Mouse (Mus musculus) heart, postnatal 10 days (tissue): ENCODE measurements around the gene Znrd1as. TPM values are rescaled to one million over a fixed set of nuclear protein-coding genes. Genes with fewer than 3 reads are reported as not detected.

Experiments used
- DNase-seq, 2 experiments: peaks; one replicate each; pipeline ENCODE4 v3.0.0; 2021
- intact Hi-C: fragments of 180-260 bp; cut with DNase I; formaldehyde crosslinking; loops from one replicate; pipeline ENCODE4 v1.15.1; 2025
- total RNA-seq, 2 experiments: library from RNA; stranded (reverse); gene quantifications; 2 replicates each; pipeline ENCODE4 v1.2.3; 2021

Gene Znrd1as
- total RNA-seq, 2 experiments from 2014 or later: 7.7 to 8.4 TPM

- intact Hi-C loops: no loop called here
- no peak for DNase-seq
Observed at GRCm38 (mm10) chr17:36992336-36993104, 34.1 kb downstream of the Znrd1as start.

- intact Hi-C loops: no loop called here
- no peak for DNase-seq
Observed at GRCm38 (mm10) chr17:36993770-36994325, 35.5 kb downstream of the Znrd1as start.

GRCm38 (mm10) chr17:36994528-36994927 is 36.1 kb downstream of the Znrd1as start:
- intact Hi-C loops: no loop called here

GRCm38 (mm10) chr17:36995448-36995847 is 37.1 kb downstream of the Znrd1as start:
- DNase-seq: no peak
- intact Hi-C loops: loop anchor here (5.0 kb wide), 1 partner anchor 48 kb away; no protein-coding TSS in a partner anchor

More at GRCm38 (mm10) chr17:36994528-36994927, 36.1 kb downstream of the Znrd1as start:
- DNase-seq: no peak

GRCm38 (mm10) chr17:36997033-36997735 is 38.8 kb downstream of the Znrd1as start:
- peak; percentile 77 to 84 for DNase-seq
- intact Hi-C loops: loop anchor here (1.0 to 5.0 kb wide), 2 partner anchors 50 to 83 kb away; no protein-coding TSS in a partner anchor

GRCm38 (mm10) chr17:36998477-36998876 is 40.1 kb downstream of the Znrd1as start:
- intact Hi-C loops: loop anchor here (5.0 kb wide), 1 partner anchor 51 kb away; no protein-coding TSS in a partner anchor
- DNase-seq: no peak

GRCm38 (mm10) chr17:37000863-37001262 is 42.5 kb downstream of the Znrd1as start, which contains the start of gene Zfp57:
Gene Zfp57, plus strand, starts transcription at chr17:37001163.
- intact Hi-C loops: no loop called here
- no peak for DNase-seq

- intact Hi-C loops: loop anchor here (2.0 kb wide), 1 partner anchor 44 kb away; no protein-coding TSS in a partner anchor
- DNase-seq: peak; percentile 60 to 67
Observed at GRCm38 (mm10) chr17:37002364-37003330, 44.3 kb downstream of the Znrd1as start.

- intact Hi-C loops: loop anchor here (2.0 kb wide), 1 partner anchor 43 kb away; no protein-coding TSS in a partner anchor
- DNase-seq: no peak
Observed at GRCm38 (mm10) chr17:37003366-37003765, 45.0 kb downstream of the Znrd1as start.

- intact Hi-C loops: no loop called here
- DNase-seq: no peak
Observed at GRCm38 (mm10) chr17:37008161-37008560, 49.8 kb downstream of the Znrd1as start.

GRCm38 (mm10) chr17:37009460-37010042 is 51.2 kb downstream of the Znrd1as start:
- no peak for DNase-seq
- intact Hi-C loops: no loop called here

GRCm38 (mm10) chr17:37011719-37012118 is 53.3 kb downstream of the Znrd1as start:
- no peak for DNase-seq
- intact Hi-C loops: no loop called here

GRCm38 (mm10) chr17:37012141-37012540 is 53.7 kb downstream of the Znrd1as start:
- intact Hi-C loops: no loop called here

More at GRCm38 (mm10) chr17:37012141-37012540, 53.7 kb downstream of the Znrd1as start:
- no peak for DNase-seq

Other genes with a start within 250 kb of the Znrd1as start
- not detected for gene H2-M10.5, start 185.7 kb upstream of the Znrd1as start, total RNA-seq
- not detected for gene H2-M10.6, start 146.4 kb upstream of the Znrd1as start, total RNA-seq
- gene Trim26, start 121.5 kb upstream of the Znrd1as start, total RNA-seq: 10 to 100 TPM; 23.1 to 24.2 TPM
- not detected for gene Trim15, start 91.4 kb upstream of the Znrd1as start, total RNA-seq
- under 1 TPM; 0.60 to 0.93 TPM for gene Trim10, start 89.0 kb upstream of the Znrd1as start, total RNA-seq
- gene Trim40, start 68.5 kb upstream of the Znrd1as start, total RNA-seq: not detected
- gene Trim31, start 60.5 kb upstream of the Znrd1as start, total RNA-seq: not detected
- under 1 TPM; 0.22 to 0.43 TPM for gene Rnf39, start 15.7 kb upstream of the Znrd1as start, total RNA-seq
- gene Ppp1r11, start 6.9 kb upstream of the Znrd1as start, total RNA-seq: 10 to 100 TPM; 58.9 to 73.2 TPM
- 10 to 100 TPM; 23.7 to 28.9 TPM for gene Znrd1, start within 50 bp of the Znrd1as start, total RNA-seq
- not detected for gene 2410137M14Rik, start 22.6 kb downstream of the Znrd1as start, total RNA-seq
- gene H2-M5, start 30.9 kb downstream of the Znrd1as start, total RNA-seq: under 1 TPM in 1 of 2 experiments, not detected in 1; 0.26 TPM
- 1 to 10 TPM; 5.6 to 6.9 TPM for gene Zfp57, start 42.6 kb downstream of the Znrd1as start, total RNA-seq
- not detected for gene Mog, start 64.8 kb downstream of the Znrd1as start, total RNA-seq
- 10 to 100 TPM; 14.0 to 17.2 TPM for gene Gabbr1, start 87.4 kb downstream of the Znrd1as start, total RNA-seq
- gene Olfr90, start 129.9 kb downstream of the Znrd1as start, total RNA-seq: not detected
- not detected for gene Olfr91, start 139.7 kb downstream of the Znrd1as start, total RNA-seq
- gene Olfr92, start 161.5 kb downstream of the Znrd1as start, total RNA-seq: not detected
- not detected for gene Olfr93, start 202.9 kb downstream of the Znrd1as start, total RNA-seq
- not detected for gene Ubd, start 235.3 kb downstream of the Znrd1as start, total RNA-seq
- not detected for gene Olfr94, start 242.4 kb downstream of the Znrd1as start, total RNA-seq